Mouse (Mus musculus) heart, postnatal 0 days (tissue): ENCODE measurements around the gene Nav2.

Experiments used
- CTCF ChIP-seq: IDR thresholded peaks from 2 replicates; pipeline ENCODE4 v1.5.1; 2016; ENCODE audit warnings: antibody characterized with exemption, control low read depth, low read depth
- EP300 ChIP-seq: IDR thresholded peaks from 2 replicates; pipeline ENCODE4 v1.6.1; 2016; ENCODE audit warnings: antibody characterized with exemption, low read depth

GRCm38 (mm10) chr7:49456148-49456547 is 547.6 kb downstream of the Nav2 start:
- TF ChIP-seq CTCF (peak; percentile 56), EP300 (no peak)
